Mouse (Mus musculus) embryo, embryonic 10 days (tissue): ENCODE results near the gene Nodal.
A peak's percentile ranks its signal among the peaks of the same experiment; 100 is the strongest.

Experiments used
- DNase-seq: peaks from one replicate; pipeline ENCODE4 v3.0.0-alpha.2; 2015; ENCODE audit warnings: low spot score

Nodal gene

GRCm38 (mm10) chr10:61429043-61429442 is 11.3 kb downstream of the Nodal start:
- DNase-seq, result peak; percentile 2

GRCm38 (mm10) chr10:61431375-61431774 is 13.6 kb downstream of the Nodal start:
- DNase-seq, result peak; percentile 3

DNA sequence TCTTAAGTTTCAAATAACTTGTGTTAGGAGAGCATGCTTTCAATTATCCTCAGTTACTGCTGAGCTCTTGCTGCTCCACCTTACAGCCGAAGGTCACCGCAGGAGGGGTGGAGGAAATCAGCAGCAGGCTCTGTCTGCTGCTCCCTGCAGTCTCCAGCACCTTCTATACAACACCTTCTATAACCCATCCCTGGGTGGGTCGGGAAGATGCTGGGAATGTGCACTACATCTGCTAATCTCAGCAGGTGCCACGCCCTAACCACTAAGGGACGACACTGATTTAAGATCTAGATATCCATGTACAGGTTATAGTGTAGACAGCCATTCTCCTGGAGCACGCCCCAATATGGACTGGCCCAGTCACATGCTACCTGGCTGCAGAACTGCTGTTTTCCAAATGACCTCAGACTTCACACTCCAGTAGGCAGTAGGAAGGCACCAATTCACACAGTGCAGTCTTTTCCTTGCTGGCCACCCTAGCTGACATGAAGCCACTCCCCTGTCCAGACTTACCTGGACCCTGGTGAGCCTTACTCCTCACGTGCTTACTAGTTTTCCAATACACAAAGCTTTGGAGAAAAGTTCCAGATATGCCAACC is 22.5 kb downstream of the Nodal start:
- peak; percentile 4 for DNase-seq

DNA sequence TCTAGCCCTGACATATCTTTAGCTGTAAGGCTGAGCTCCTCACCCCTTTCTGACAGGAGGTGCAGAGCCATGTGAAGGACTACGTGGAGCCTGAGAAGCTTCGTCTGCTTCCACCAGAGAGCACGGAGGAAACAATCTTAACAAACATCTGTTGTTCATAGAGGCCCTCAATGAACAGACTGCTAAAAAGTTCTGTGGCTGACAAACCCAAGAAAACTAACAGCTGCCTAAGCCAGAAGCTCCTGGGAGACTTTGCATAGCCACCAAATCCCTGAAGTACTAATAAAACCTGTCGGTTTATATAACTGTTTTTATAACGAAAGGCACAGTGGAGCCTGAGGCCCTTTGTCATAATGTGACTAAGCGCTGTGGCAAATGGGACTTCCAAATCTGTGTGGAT is 25.7 kb downstream of the Nodal start:
- DNase-seq, result peak; percentile 2

- no peak for DNase-seq
Observed at GRCm38 (mm10) chr10:61443876-61444275, 26.1 kb downstream of the Nodal start.

- DNase-seq, result no peak
Observed at GRCm38 (mm10) chr10:61445016-61445415, 27.2 kb downstream of the Nodal start.

DNA sequence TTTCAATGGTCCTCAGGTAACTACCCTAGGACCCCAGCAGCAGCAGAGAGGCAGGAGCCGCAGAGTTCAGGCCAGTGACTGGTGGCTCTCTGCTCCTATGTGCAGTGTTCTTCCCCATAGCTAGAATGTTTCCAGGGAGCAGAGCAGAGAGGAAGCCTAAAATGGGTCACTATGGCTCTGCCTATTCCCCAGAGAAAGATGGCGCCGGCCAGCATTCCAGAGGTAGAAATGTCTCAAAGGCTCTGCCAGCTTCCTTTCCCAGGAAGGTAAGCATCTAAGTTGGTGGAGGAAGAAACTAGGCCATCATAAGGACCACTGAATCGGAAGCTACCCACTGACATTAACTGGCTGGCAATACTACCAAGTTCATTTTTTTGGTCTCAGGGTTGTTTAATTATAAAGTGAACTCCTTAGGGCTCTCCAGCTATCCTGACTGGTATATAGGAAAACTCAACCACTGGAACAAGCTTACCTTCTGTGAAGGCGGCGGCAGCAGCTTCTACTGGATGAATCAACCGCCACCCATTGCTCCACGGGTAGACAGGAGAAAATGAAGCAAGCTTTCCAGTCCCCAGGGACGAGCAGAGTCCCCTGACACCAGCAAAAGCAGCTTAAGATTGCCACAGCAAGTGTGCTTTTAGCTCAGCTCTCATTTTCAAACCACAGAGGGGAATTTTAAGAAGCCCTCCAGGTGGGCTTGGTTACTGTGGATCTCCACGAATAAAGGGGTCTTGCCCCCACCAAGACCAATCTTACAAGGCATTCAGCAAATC is 30.0 kb downstream of the Nodal start:
- no peak for DNase-seq

GRCm38 (mm10) chr10:61448834-61449233 is 31.1 kb downstream of the Nodal start:
- peak; percentile 3 for DNase-seq

DNA sequence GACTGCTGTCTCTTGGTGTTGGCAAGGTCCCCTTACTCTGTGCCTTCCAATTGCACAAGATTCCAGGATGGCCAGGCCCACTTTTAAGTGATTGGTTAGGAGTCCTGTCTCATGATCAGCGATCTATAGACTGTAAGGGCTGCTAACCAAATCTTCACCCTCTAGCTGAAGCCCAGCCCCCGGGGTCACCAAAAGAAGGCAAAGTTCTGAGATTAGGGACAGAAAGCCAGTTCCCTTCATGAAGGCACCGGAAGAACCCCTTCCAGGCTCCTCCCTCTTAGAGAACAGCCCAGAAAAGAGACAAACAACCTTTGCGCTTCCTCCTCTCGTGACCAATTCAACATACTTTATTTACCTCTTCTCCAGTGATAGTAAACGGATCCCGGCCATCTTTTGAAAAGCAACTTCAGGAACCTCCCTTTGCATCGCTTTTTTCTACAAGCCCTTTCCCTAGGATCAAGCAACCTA is 33.7 kb downstream of the Nodal start:
- peak; percentile 41 for DNase-seq

DNA sequence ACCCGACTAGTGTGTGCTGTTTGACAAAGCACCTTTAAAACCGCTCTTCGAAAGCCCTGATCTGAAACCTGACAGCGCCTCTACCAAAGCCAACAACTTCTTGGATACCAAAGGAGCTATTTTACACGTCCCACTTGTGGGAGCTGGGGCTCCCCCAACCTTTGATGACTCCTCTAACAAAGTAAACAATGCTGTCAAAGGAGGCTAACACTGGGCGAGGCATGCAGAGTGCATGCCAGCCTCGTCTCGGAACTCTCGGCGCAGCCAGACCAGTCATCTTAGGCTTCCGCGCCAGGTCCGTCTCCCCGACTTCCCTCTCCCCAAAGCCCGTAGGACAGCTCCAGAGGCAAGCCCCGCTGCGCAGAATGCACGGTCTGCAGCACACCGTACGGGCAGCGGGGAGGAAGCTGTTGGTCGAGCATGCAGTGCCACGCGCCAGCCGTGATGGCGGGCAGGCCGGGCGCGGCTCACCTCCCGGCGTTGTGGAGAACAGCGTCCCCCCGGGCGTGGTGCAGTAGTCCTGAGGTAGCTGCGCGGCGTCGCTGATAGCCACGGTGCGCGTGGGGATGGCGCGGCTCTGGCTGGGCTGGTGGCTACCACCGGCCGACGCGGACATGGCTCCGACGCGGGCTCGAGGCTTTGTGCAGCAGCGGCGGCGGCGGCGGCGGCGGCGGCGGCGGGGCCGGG is 34.3 kb downstream of the Nodal start:
- DNase-seq, result peak; percentile 41

- peak; percentile 99 for DNase-seq
Observed at GRCm38 (mm10) chr10:61452645-61453044, 34.9 kb downstream of the Nodal start, which contains the start of gene Eif4ebp2. Eif4ebp2 (minus strand) TSS chr10:61452661.

- peak; percentile 2 for DNase-seq
Observed at GRCm38 (mm10) chr10:61453171-61453570, 35.4 kb downstream of the Nodal start.

DNA sequence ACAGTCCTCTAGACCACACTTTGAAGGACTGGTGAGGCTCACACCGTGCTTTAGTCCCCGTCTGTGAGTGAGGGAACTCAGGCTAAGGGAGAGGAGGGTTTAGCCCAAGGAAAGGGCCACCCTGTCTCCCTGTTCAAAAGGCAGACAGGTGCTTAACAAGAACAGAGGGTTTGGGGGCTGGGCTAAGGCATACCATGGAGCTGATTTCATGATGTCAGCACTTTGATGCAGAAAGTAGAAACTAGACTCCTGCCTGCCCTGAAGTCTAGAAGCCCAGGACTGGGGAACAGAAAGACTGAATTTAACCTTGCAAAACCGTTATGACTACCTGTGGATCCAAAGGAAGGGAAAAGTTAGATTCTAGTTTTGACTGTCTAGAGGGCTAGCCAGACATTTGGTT is 39.4 kb downstream of the Nodal start:
- no peak for DNase-seq

- no peak for DNase-seq
Observed at GRCm38 (mm10) chr10:61465009-61465408, 47.2 kb downstream of the Nodal start.

- DNase-seq, result no peak
Observed at GRCm38 (mm10) chr10:61466242-61466641, 48.5 kb downstream of the Nodal start.

- DNase-seq, result peak; percentile 80
Observed at GRCm38 (mm10) chr10:61466873-61467272, 49.1 kb downstream of the Nodal start.

DNA sequence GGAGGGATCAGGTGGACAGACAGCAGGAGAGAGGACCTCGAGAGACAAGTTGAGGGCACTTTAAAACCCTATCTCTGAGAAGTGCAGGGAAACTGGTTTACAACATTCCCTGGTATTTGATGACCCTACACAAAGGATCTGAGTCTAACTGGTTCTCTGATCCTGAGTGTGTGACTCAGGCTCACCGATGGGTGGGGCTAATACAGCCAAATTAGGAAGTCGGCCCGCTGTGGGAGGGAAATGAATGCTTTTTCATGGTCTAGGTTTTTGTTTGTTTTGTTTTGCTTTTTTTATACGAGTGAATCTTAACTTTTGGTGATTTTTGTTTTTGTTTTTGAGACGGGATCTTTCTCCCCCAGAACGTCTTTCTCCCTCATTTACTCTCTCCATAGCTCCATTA is 51.1 kb downstream of the Nodal start:
- no peak for DNase-seq

- no peak for DNase-seq
Observed at GRCm38 (mm10) chr10:61473640-61474039, 55.9 kb downstream of the Nodal start.

DNA sequence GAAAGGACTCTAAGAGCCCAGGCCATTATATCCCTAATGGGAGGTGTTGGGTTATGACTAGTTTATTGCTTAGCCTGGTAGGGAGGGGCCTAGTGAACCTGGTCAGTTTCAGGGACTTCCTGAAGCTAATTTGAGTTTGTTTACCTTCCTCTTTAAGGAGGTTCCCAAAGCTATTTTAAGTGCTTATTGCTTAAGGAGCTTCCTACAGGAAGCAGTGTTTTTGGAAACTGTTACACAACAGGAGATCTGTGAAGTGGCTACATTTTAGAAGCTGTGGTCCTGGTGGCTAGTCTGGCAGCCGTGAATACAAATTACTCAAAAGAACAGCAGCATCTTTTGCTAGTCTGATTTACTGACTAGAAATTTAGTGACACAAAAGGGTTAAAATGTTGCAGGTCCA is 56.6 kb downstream of the Nodal start:
- no peak for DNase-seq
